Mouse (Mus musculus) liver, embryonic 16.5 days (tissue): ENCODE measurements around the gene Tmem179. TPM values are rescaled to one million over a fixed set of nuclear protein-coding genes. Genes with fewer than 3 reads are reported as not detected.

Experiments
- ATAC-seq: fragments of 200-750 bp; cut with Nextera tagmentation; 2 replicates; pipeline ENCODE4 v1.8.0; 2017; ENCODE audit warnings: low read depth, mild to moderate bottlenecking, moderate number of reproducible peaks, moderate library complexity
- H3K27ac ChIP-seq: fragments of 300-500 bp; sonication (generic); 2 replicates; pipeline ENCODE4 v1.5.1; 2014; ENCODE audit warnings: mild to moderate bottlenecking, low read length
- H3K27me3 ChIP-seq: fragments of 300-500 bp; sonication (generic); 2 replicates; pipeline ENCODE4 v1.6.1; 2014; ENCODE audit warnings: low read depth, low read length, mixed read lengths; ENCODE audit not compliant: control insufficient read depth, insufficient read depth
- H3K36me3 ChIP-seq: fragments of 300-500 bp; sonication (generic); 2 replicates; pipeline ENCODE4 v1.6.1; 2014; ENCODE audit warnings: mild to moderate bottlenecking; ENCODE audit not compliant: control insufficient read depth, insufficient read depth
- H3K4me1 ChIP-seq: fragments of 300-500 bp; sonication (generic); 2 replicates; pipeline ENCODE4 v1.6.1; 2014; ENCODE audit warnings: low read depth, low read length, mixed read lengths; ENCODE audit not compliant: control insufficient read depth
- H3K4me2 ChIP-seq: fragments of 300-500 bp; sonication (generic); 2 replicates; pipeline ENCODE4 v1.6.1; 2014; ENCODE audit warnings: low read depth, low read length, mixed read lengths
- H3K4me3 ChIP-seq: fragments of 300-500 bp; sonication (generic); 2 replicates; pipeline ENCODE4 v1.5.1; 2014; ENCODE audit warnings: low read depth, mild to moderate bottlenecking, low read length
- H3K9ac ChIP-seq: fragments of 300-500 bp; sonication (generic); 2 replicates; pipeline ENCODE4 v1.6.1; 2014; ENCODE audit warnings: low read depth, low read length
- H3K9me3 ChIP-seq: fragments of 300-500 bp; sonication (generic); replicated peaks from 2 replicates; pipeline ENCODE4 v1.6.1; 2016; ENCODE audit warnings: low read length; ENCODE audit not compliant: control insufficient read depth
- WGBS: fragments of 180-500 bp; shearing (Covaris S2); extraction: QIAGEN DNeasy Blood & Tissue Kit; methylation state at CpG from one replicate; pipeline ENCODE4 v1.1.7; 2014; ENCODE audit not compliant: insufficient replicate concordance; 5-methylcytosine and 5-hydroxymethylcytosine counted together
- polyA plus RNA-seq: library from polyadenylated mRNA; unstranded; fragments of >200 nt; fragmentation: Nextera tagmentation; extraction: Ambion mirVana; gene quantifications from 2 replicates; pipeline ENCODE4 v1.2.1, GENCODE M21; 2015

Tmem179 gene
- polyA plus RNA-seq, 1 experiment from 2014 or later: 0.06 TPM

GRCm38 (mm10) chr12:112463209-112463608 is 53.3 kb downstream of the Tmem179 start:
- Histone ChIP-seq H3K4me1 (no peaks in the 10 kb centered on the region), H3K9me3 (no peaks in the 10 kb centered on the region), H3K36me3 (no peaks in the 10 kb centered on the region), H3K4me3 (no peak overlapping the region), H3K27me3 (no peaks in the 10 kb centered on the region), H3K4me2 (no peak overlapping the region), H3K9ac (no peak overlapping the region), H3K27ac (no peak overlapping the region)
- 54% methylated on average over 4 of the region's 4 CpGs for WGBS
- no peak for ATAC-seq

GRCm38 (mm10) chr12:112462423-112462822 is 54.1 kb downstream of the Tmem179 start:
- no peaks in the 10 kb centered on the region for H3K9me3 ChIP-seq
- H3K4me2 ChIP-seq: no peak overlapping the region
- no peaks in the 10 kb centered on the region for H3K27me3 ChIP-seq
- no peaks in the 10 kb centered on the region for H3K4me1 ChIP-seq
- no peaks in the 10 kb centered on the region for H3K36me3 ChIP-seq
- no peak for ATAC-seq
- H3K9ac ChIP-seq: no peak overlapping the region
- no peak overlapping the region for H3K27ac ChIP-seq
- H3K4me3 ChIP-seq: no peak overlapping the region
- 50% methylated on average over 12 of the region's 12 CpGs for WGBS

GRCm38 (mm10) chr12:112457839-112458238 is 58.7 kb downstream of the Tmem179 start:
- WGBS: 66% methylated on average over 4 of the region's 4 CpGs
- Histone ChIP-seq H3K27ac (no peak overlapping the region), H3K4me2 (no peak overlapping the region), H3K4me1 (no peaks in the 10 kb centered on the region), H3K4me3 (no peak overlapping the region), H3K9me3 (no peaks in the 10 kb centered on the region), H3K27me3 (no peaks in the 10 kb centered on the region), H3K9ac (no peak overlapping the region), H3K36me3 (no peaks in the 10 kb centered on the region)
- no peak for ATAC-seq

- Histone ChIP-seq H3K36me3 (no peaks in the 10 kb centered on the region), H3K9ac (no peak overlapping the region), H3K4me2 (no peak overlapping the region), H3K27ac (no peak overlapping the region), H3K9me3 (no peaks in the 10 kb centered on the region), H3K4me1 (no peaks in the 10 kb centered on the region), H3K27me3 (no peaks in the 10 kb centered on the region), H3K4me3 (no peak overlapping the region)
- no peak for ATAC-seq
- WGBS: 68% methylated on average over 6 of the region's 6 CpGs
These were observed 60.3 kb downstream of the Tmem179 start for GRCm38 (mm10) chr12:112456144-112456713.

GRCm38 (mm10) chr12:112451826-112452225 is 64.7 kb downstream of the Tmem179 start:
- Histone ChIP-seq H3K27ac (no peak overlapping the region), H3K4me1 (no peaks in the 10 kb centered on the region), H3K9me3 (no peaks in the 10 kb centered on the region), H3K27me3 (no peaks in the 10 kb centered on the region), H3K4me3 (no peak overlapping the region), H3K36me3 (no peaks in the 10 kb centered on the region), H3K4me2 (no peak overlapping the region), H3K9ac (no peak overlapping the region)
- WGBS: 70% methylated on average over 9 of the region's 9 CpGs
- ATAC-seq: no peak

GRCm38 (mm10) chr12:112451381-112451780 is 65.2 kb downstream of the Tmem179 start:
- Histone ChIP-seq H3K4me2 (no peak overlapping the region), H3K36me3 (no peaks in the 10 kb centered on the region), H3K4me3 (no peak overlapping the region), H3K27ac (no peak overlapping the region), H3K9me3 (no peaks in the 10 kb centered on the region), H3K9ac (no peak overlapping the region), H3K4me1 (no peaks in the 10 kb centered on the region), H3K27me3 (no peaks in the 10 kb centered on the region)
- no peak for ATAC-seq
- WGBS: 54% methylated on average over 1 of the region's 1 CpGs

GRCm38 (mm10) chr12:112450883-112451282 is 65.7 kb downstream of the Tmem179 start:
- H3K9me3 ChIP-seq: no peaks in the 10 kb centered on the region
- H3K4me2 ChIP-seq: no peak overlapping the region
- H3K9ac ChIP-seq: no peak overlapping the region
- ATAC-seq: no peak
- H3K36me3 ChIP-seq: no peaks in the 10 kb centered on the region
- H3K4me1 ChIP-seq: no peaks in the 10 kb centered on the region
- no peak overlapping the region for H3K4me3 ChIP-seq
- 33% methylated on average over 6 of the region's 6 CpGs for WGBS
- no peaks in the 10 kb centered on the region for H3K27me3 ChIP-seq
- no peak overlapping the region for H3K27ac ChIP-seq

Other genes starting within 250 kb of the Tmem179 start
- 0.04 and 0.09 TPM in 2 replicates for gene A530016L24Rik, start 27.3 kb downstream of the Tmem179 start, polyA plus RNA-seq
- 1.2 and 2.7 TPM in 2 replicates for gene Inf2, start 72.0 kb upstream of the Tmem179 start, polyA plus RNA-seq
- 12.4 and 14.0 TPM in 2 replicates for gene Adssl1, start 103.3 kb upstream of the Tmem179 start, polyA plus RNA-seq
- 84.7 and 89.5 TPM in 2 replicates for gene Siva1, start 127.9 kb upstream of the Tmem179 start, polyA plus RNA-seq
- 8.6 and 8.9 TPM in 2 replicates for gene Akt1, start 158.1 kb upstream of the Tmem179 start, polyA plus RNA-seq
- 0.88 and 1.5 TPM in 2 replicates for gene Zbtb42, start 162.1 kb upstream of the Tmem179 start, polyA plus RNA-seq
- gene Cep170b, start 203.7 kb upstream of the Tmem179 start, polyA plus RNA-seq: 2.8 and 3.6 TPM in 2 replicates
- 19.4 and 20.3 TPM in 2 replicates for gene Pld4, start 243.9 kb upstream of the Tmem179 start, polyA plus RNA-seq